Mouse (Mus musculus): ENCODE data around the gene Ak8. TPM values are rescaled to one million over a fixed set of nuclear protein-coding genes. Genes with fewer than 3 reads are reported as not detected.

The Ak8 gene
- polyA plus RNA-seq, 1 experiment from 2014 or later = 4.5 TPM

DNA sequence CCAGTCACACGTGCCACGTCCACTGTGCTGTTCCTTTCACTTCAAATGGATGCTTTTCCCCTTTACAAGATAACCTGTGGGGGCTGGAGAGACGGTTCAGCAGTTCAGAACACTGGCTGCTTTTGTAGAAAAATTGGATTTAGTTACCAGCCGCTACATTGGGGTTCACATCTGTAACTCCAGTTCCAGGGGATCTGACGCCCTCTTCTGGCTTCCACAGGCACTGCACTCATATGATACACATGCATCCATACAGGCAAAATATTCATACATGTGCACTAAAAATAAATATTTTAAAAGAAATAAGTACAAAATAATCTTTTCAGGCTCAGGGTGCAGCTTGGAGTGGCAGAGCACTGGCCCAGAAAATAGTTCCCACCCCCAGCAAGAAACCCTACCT lies 94.7 kb downstream of the Ak8 start:
- H3K27ac ChIP-seq (ENCODE audit: low read length) = no peak overlapping the region
- H3K4me2 ChIP-seq (ENCODE audit: low read length) = no peak overlapping the region
- no peaks in the 10 kb centered on the region for H3K9me3 ChIP-seq (replicated peaks; ENCODE audit: control insufficient read depth, low read length, poor library complexity, severe bottlenecking)
- no peak overlapping the region for H3K4me3 ChIP-seq (ENCODE audit: low read depth, low read length)
- no peak overlapping the region for H3K9ac ChIP-seq (ENCODE audit: low read depth, low read length)
- 78% methylated on average over 5 of the region's 5 CpGs for WGBS
- peaks cover 15% of the 10 kb centered on the region for H3K4me1 ChIP-seq (ENCODE audit: control insufficient read depth, insufficient read depth, low read length)
- no peak for ATAC-seq
- no peaks in the 10 kb centered on the region for H3K27me3 ChIP-seq (ENCODE audit: control insufficient read depth, insufficient read depth, low read depth, low read length)
- no peaks in the 10 kb centered on the region for H3K36me3 ChIP-seq (ENCODE audit: control insufficient read depth, insufficient read depth, low read length)

DNA sequence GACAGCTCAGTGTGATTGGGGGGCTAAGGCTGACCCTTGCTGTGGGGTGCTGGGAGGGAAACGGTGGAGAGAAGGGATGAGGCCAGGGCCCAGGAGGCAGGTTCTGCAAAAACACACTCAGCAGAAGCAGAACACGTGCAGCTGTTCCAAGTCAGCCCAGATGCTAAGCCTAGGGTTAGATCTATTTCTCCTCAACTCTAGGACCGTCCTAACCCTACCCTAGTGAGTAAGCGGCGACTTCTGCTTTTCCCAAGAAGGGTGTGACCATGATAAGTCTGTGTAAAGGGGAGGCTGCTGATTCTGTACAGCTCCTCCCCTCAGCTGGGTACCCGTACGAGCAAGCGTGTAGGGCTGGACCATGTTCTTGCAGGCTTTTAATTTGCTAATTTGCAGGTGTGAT lies 96.3 kb downstream of the Ak8 start:
- peaks cover 15% of the 10 kb centered on the region for H3K4me1 ChIP-seq (ENCODE audit: control insufficient read depth, insufficient read depth, low read length)
- H3K9ac ChIP-seq (ENCODE audit: low read depth, low read length) = no peak overlapping the region
- peak overlapping the region; percentile 67 for H3K27ac ChIP-seq (ENCODE audit: low read length)
- no peaks in the 10 kb centered on the region for H3K36me3 ChIP-seq (ENCODE audit: control insufficient read depth, insufficient read depth, low read length)
- H3K9me3 ChIP-seq (replicated peaks; ENCODE audit: control insufficient read depth, low read length, poor library complexity, severe bottlenecking) = no peaks in the 10 kb centered on the region
- no peak overlapping the region for H3K4me3 ChIP-seq (ENCODE audit: low read depth, low read length)
- WGBS = 68% methylated on average over 8 of the region's 8 CpGs
- no peak overlapping the region for H3K4me2 ChIP-seq (ENCODE audit: low read length)
- H3K27me3 ChIP-seq (ENCODE audit: control insufficient read depth, insufficient read depth, low read depth, low read length) = no peaks in the 10 kb centered on the region
- ATAC-seq = no peak

- 17% methylated on average over 18 of the region's 18 CpGs for WGBS
- Histone ChIP-seq H3K9me3 (replicated peaks; ENCODE audit: control insufficient read depth, low read length, poor library complexity, severe bottlenecking) (no peaks in the 10 kb centered on the region), H3K9ac (ENCODE audit: low read depth, low read length) (no peak overlapping the region), H3K36me3 (ENCODE audit: control insufficient read depth, insufficient read depth, low read length) (no peaks in the 10 kb centered on the region), H3K4me2 (ENCODE audit: low read length) (peak overlapping the region; percentile 10), H3K27me3 (ENCODE audit: control insufficient read depth, insufficient read depth, low read depth, low read length) (no peaks in the 10 kb centered on the region), H3K4me3 (ENCODE audit: low read depth, low read length) (no peak overlapping the region), H3K4me1 (ENCODE audit: control insufficient read depth, insufficient read depth, low read length) (peaks cover 15% of the 10 kb centered on the region), H3K27ac (ENCODE audit: low read length) (peak overlapping the region; percentile 67)
- ATAC-seq = peak; percentile 79
These were observed 97.6 kb downstream of the Ak8 start for GRCm38 (mm10) chr2:28797490-28798106.

DNA sequence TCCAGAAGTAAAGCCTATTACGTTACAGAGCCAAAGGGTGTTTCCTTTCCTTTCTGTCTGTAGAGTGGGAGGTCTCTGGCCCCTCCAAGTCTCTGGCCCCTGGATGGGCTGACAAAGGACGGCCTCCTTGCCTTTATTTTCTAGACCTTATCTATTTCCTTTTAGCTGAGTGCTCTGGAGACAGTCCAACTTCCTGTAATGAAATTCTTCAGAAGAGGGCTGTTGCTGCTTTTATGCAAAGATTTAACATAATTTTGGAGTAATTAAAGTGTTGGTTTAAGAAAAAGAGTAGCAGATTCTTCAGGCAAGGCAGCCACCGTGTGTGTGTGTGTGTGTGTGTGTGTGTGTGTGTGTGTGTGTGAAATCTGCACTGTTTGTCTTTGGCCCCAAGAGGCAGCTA lies 98.4 kb downstream of the Ak8 start:
- Histone ChIP-seq H3K4me2 (ENCODE audit: low read length) (no peak overlapping the region), H3K9ac (ENCODE audit: low read depth, low read length) (no peak overlapping the region), H3K4me3 (ENCODE audit: low read depth, low read length) (no peak overlapping the region), H3K4me1 (ENCODE audit: control insufficient read depth, insufficient read depth, low read length) (peaks cover 15% of the 10 kb centered on the region), H3K27ac (ENCODE audit: low read length) (peak overlapping the region; percentile 59), H3K27me3 (ENCODE audit: control insufficient read depth, insufficient read depth, low read depth, low read length) (no peaks in the 10 kb centered on the region), H3K9me3 (replicated peaks; ENCODE audit: control insufficient read depth, low read length, poor library complexity, severe bottlenecking) (no peaks in the 10 kb centered on the region), H3K36me3 (ENCODE audit: control insufficient read depth, insufficient read depth, low read length) (no peaks in the 10 kb centered on the region)
- 0 out of 2 replicates have a peak, but pooled peaks have one; percentile 12 for ATAC-seq
- WGBS = 20% methylated on average over 3 of the region's 3 CpGs

- Histone ChIP-seq H3K27ac (ENCODE audit: low read length) (no peak overlapping the region), H3K4me3 (ENCODE audit: low read depth, low read length) (no peak overlapping the region), H3K4me2 (ENCODE audit: low read length) (no peak overlapping the region), H3K9me3 (replicated peaks; ENCODE audit: control insufficient read depth, low read length, poor library complexity, severe bottlenecking) (no peaks in the 10 kb centered on the region), H3K27me3 (ENCODE audit: control insufficient read depth, insufficient read depth, low read depth, low read length) (no peaks in the 10 kb centered on the region), H3K4me1 (ENCODE audit: control insufficient read depth, insufficient read depth, low read length) (peaks cover 15% of the 10 kb centered on the region), H3K9ac (ENCODE audit: low read depth, low read length) (no peak overlapping the region), H3K36me3 (ENCODE audit: control insufficient read depth, insufficient read depth, low read length) (no peaks in the 10 kb centered on the region)
- ATAC-seq = no peak
- WGBS = 80% methylated on average over 2 of the region's 2 CpGs
These were observed 99.6 kb downstream of the Ak8 start for GRCm38 (mm10) chr2:28799575-28799974.

- H3K4me3 ChIP-seq (ENCODE audit: low read depth, low read length) = no peak overlapping the region
- no peak overlapping the region for H3K27ac ChIP-seq (ENCODE audit: low read length)
- no peaks in the 10 kb centered on the region for H3K27me3 ChIP-seq (ENCODE audit: control insufficient read depth, insufficient read depth, low read depth, low read length)
- H3K36me3 ChIP-seq (ENCODE audit: control insufficient read depth, insufficient read depth, low read length) = no peaks in the 10 kb centered on the region
- peaks cover 3% of the 10 kb centered on the region for H3K4me1 ChIP-seq (ENCODE audit: control insufficient read depth, insufficient read depth, low read length)
- no peak overlapping the region for H3K9ac ChIP-seq (ENCODE audit: low read depth, low read length)
- 95% methylated on average over 7 of the region's 7 CpGs for WGBS
- no peak for ATAC-seq
- H3K9me3 ChIP-seq (replicated peaks; ENCODE audit: control insufficient read depth, low read length, poor library complexity, severe bottlenecking) = no peaks in the 10 kb centered on the region
- no peak overlapping the region for H3K4me2 ChIP-seq (ENCODE audit: low read length)
These were observed 103.4 kb downstream of the Ak8 start for GRCm38 (mm10) chr2:28803406-28803805.

- Histone ChIP-seq H3K9ac (ENCODE audit: low read depth, low read length) (no peak overlapping the region), H3K4me3 (ENCODE audit: low read depth, low read length) (no peak overlapping the region), H3K27ac (ENCODE audit: low read length) (no peak overlapping the region), H3K36me3 (ENCODE audit: control insufficient read depth, insufficient read depth, low read length) (no peaks in the 10 kb centered on the region), H3K4me1 (ENCODE audit: control insufficient read depth, insufficient read depth, low read length) (no peaks in the 10 kb centered on the region), H3K4me2 (ENCODE audit: low read length) (no peak overlapping the region), H3K27me3 (ENCODE audit: control insufficient read depth, insufficient read depth, low read depth, low read length) (no peaks in the 10 kb centered on the region), H3K9me3 (replicated peaks; ENCODE audit: control insufficient read depth, low read length, poor library complexity, severe bottlenecking) (no peaks in the 10 kb centered on the region)
- ATAC-seq = no peak
- 77% methylated on average over 6 of the region's 6 CpGs for WGBS
These were observed 108.9 kb downstream of the Ak8 start for GRCm38 (mm10) chr2:28808841-28809240.

DNA sequence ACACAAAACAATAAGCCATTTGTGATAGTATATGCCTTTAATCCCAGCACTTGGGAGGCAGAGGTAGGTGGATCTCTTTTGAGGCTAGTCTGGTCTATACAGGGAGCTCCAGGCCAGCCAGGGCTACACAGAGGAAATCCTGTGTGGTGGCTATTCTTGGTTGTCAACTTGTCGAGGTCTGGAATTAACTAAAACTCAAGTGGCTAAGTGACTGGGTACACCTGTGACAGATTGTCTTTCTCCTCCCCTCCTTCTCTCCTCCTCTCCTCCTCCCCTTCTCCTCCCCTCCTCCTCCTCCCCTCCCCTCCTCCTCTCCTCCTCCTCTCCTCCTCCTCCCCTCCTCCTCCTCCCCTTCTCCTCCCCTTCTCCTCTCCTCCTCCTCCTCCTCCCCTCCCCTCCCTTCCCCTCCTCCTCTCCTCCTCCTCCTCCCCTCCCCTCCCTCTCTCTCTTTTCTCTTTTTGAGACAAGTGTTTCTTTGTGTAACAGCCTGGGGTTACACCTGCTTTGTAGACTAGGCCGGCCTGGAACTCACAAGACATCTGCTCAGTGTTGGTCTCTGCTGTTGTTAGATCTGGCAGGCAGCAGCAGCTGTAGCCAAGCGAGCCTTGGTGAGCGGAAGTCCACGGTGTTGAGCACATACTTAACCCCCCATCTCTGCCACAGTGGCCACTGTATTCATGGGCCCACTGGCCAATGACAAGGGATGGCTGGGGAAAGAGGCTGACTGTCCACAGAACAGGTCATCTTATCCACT lies 110.5 kb downstream of the Ak8 start:
- ATAC-seq = no peak
- H3K36me3 ChIP-seq (ENCODE audit: control insufficient read depth, insufficient read depth, low read length) = no peaks in the 10 kb centered on the region
- H3K4me3 ChIP-seq (ENCODE audit: low read depth, low read length) = no peak overlapping the region
- H3K4me1 ChIP-seq (ENCODE audit: control insufficient read depth, insufficient read depth, low read length) = no peaks in the 10 kb centered on the region
- no peak overlapping the region for H3K4me2 ChIP-seq (ENCODE audit: low read length)
- H3K27ac ChIP-seq (ENCODE audit: low read length) = no peak overlapping the region
- 35% methylated on average over 5 of the region's 5 CpGs for WGBS
- no peaks in the 10 kb centered on the region for H3K9me3 ChIP-seq (replicated peaks; ENCODE audit: control insufficient read depth, low read length, poor library complexity, severe bottlenecking)
- H3K9ac ChIP-seq (ENCODE audit: low read depth, low read length) = no peak overlapping the region
- H3K27me3 ChIP-seq (ENCODE audit: control insufficient read depth, insufficient read depth, low read depth, low read length) = no peaks in the 10 kb centered on the region

- no peak for ATAC-seq
- Histone ChIP-seq H3K27me3 (ENCODE audit: control insufficient read depth, insufficient read depth, low read depth, low read length) (no peaks in the 10 kb centered on the region), H3K4me2 (ENCODE audit: low read length) (no peak overlapping the region), H3K9ac (ENCODE audit: low read depth, low read length) (no peak overlapping the region), H3K4me1 (ENCODE audit: control insufficient read depth, insufficient read depth, low read length) (no peaks in the 10 kb centered on the region), H3K27ac (ENCODE audit: low read length) (no peak overlapping the region), H3K9me3 (replicated peaks; ENCODE audit: control insufficient read depth, low read length, poor library complexity, severe bottlenecking) (no peaks in the 10 kb centered on the region), H3K4me3 (ENCODE audit: low read depth, low read length) (no peak overlapping the region), H3K36me3 (ENCODE audit: control insufficient read depth, insufficient read depth, low read length) (no peaks in the 10 kb centered on the region)
- 82% methylated on average over 4 of the region's 4 CpGs for WGBS
These were observed 118.9 kb downstream of the Ak8 start for GRCm38 (mm10) chr2:28818866-28819265.
